Mouse (Mus musculus) stomach, embryonic 16.5 days (tissue): Measurements from ENCODE around the gene Mapk6. TPM values are rescaled to one million over a fixed set of nuclear protein-coding genes. Genes with fewer than 3 reads are reported as not detected.

Experiments used
- ATAC-seq: fragments of 200-750 bp; cut with Nextera tagmentation; 2 replicates; pipeline ENCODE4 v1.8.0; 2017; ENCODE audit warnings: moderate number of reproducible peaks, moderate TSS enrichment; ENCODE audit not compliant: insufficient read depth, low FRiP score
- H3K27ac ChIP-seq: fragments of 300-500 bp; sonication (generic); 2 replicates; pipeline ENCODE4 v1.5.1; 2014; ENCODE audit warnings: low read length
- H3K27me3 ChIP-seq: fragments of 300-500 bp; sonication (generic); 2 replicates; pipeline ENCODE4 v1.6.1; 2014; ENCODE audit warnings: low read length, control low read depth, mixed read lengths; ENCODE audit not compliant: control insufficient read depth, insufficient read depth
- H3K36me3 ChIP-seq: fragments of 300-500 bp; sonication (generic); 2 replicates; pipeline ENCODE4 v1.6.1; 2014; ENCODE audit warnings: low read length; ENCODE audit not compliant: control insufficient read depth, insufficient read depth
- H3K4me1 ChIP-seq: fragments of 300-500 bp; sonication (generic); 2 replicates; pipeline ENCODE4 v1.6.1; 2014; ENCODE audit warnings: low read length, control low read depth, mixed read lengths; ENCODE audit not compliant: control insufficient read depth, insufficient read depth
- H3K4me2 ChIP-seq: fragments of 300-500 bp; sonication (generic); 2 replicates; pipeline ENCODE4 v1.6.1; 2014; ENCODE audit warnings: low read depth, low read length, mixed read lengths
- H3K4me3 ChIP-seq: fragments of 300-500 bp; sonication (generic); replicated peaks from 2 replicates; pipeline ENCODE4 v1.5.1; 2014; ENCODE audit warnings: mild to moderate bottlenecking, low read length
- H3K9ac ChIP-seq: fragments of 300-500 bp; sonication (generic); 2 replicates; pipeline ENCODE4 v1.6.1; 2014; ENCODE audit warnings: low read length
- H3K9me3 ChIP-seq: fragments of 300-500 bp; sonication (generic); replicated peaks from 2 replicates; pipeline ENCODE4 v1.6.1; 2016; ENCODE audit warnings: low read length, control low read depth; ENCODE audit not compliant: control insufficient read depth
- WGBS: fragments of 180-500 bp; shearing (Covaris S2); extraction: QIAGEN DNeasy Blood & Tissue Kit; methylation state at CpG from one replicate; pipeline ENCODE4 v1.1.7; 2014; 5-methylcytosine and 5-hydroxymethylcytosine counted together
- polyA plus RNA-seq: library from polyadenylated mRNA; unstranded; fragments of >200 nt; fragmentation: Nextera tagmentation; extraction: Ambion mirVana; gene quantifications from 2 replicates; pipeline ENCODE4 v1.2.1, GENCODE M21; 2015

Gene Mapk6
- polyA plus RNA-seq, 1 experiment from 2014 or later: 49.1 TPM

- Histone ChIP-seq H3K36me3 (no peaks in the 10 kb centered on the region), H3K27me3 (no peaks in the 10 kb centered on the region), H3K9me3 (no peaks in the 10 kb centered on the region), H3K4me3 (no peak overlapping the region), H3K4me2 (no peak overlapping the region), H3K9ac (no peak overlapping the region), H3K27ac (no peak overlapping the region), H3K4me1 (no peaks in the 10 kb centered on the region)
- WGBS: 82% methylated on average over 4 of the region's 4 CpGs
- ATAC-seq: no peak
Observed at GRCm38 (mm10) chr9:75355783-75356182, 54.0 kb downstream of the Mapk6 start.

GRCm38 (mm10) chr9:75353094-75353493 lies 56.7 kb downstream of the Mapk6 start:
- H3K27me3 ChIP-seq: no peaks in the 10 kb centered on the region
- no peak overlapping the region for H3K4me3 ChIP-seq
- H3K4me1 ChIP-seq: no peaks in the 10 kb centered on the region
- H3K36me3 ChIP-seq: no peaks in the 10 kb centered on the region
- WGBS: 56% methylated on average over 8 of the region's 8 CpGs
- H3K9me3 ChIP-seq: no peaks in the 10 kb centered on the region
- peak overlapping the region; percentile 52 for H3K27ac ChIP-seq
- no peak overlapping the region for H3K9ac ChIP-seq
- ATAC-seq: peak; percentile 44; the same call in 1 of the 2 replicates
- H3K4me2 ChIP-seq: no peak overlapping the region

GRCm38 (mm10) chr9:75348641-75349040 lies 61.2 kb downstream of the Mapk6 start:
- H3K9me3 ChIP-seq: no peaks in the 10 kb centered on the region
- no peak for ATAC-seq
- no peaks in the 10 kb centered on the region for H3K4me1 ChIP-seq
- H3K9ac ChIP-seq: no peak overlapping the region
- no peaks in the 10 kb centered on the region for H3K27me3 ChIP-seq
- 86% methylated on average over 3 of the region's 3 CpGs for WGBS
- H3K4me3 ChIP-seq: no peak overlapping the region
- H3K36me3 ChIP-seq: 0 out of 2 replicates have a peak, but pooled peaks cover 4% of the 10 kb centered on the region
- H3K4me2 ChIP-seq: no peak overlapping the region
- H3K27ac ChIP-seq: no peak overlapping the region

GRCm38 (mm10) chr9:75348066-75348465 lies 61.7 kb downstream of the Mapk6 start:
- Histone ChIP-seq H3K9me3 (no peaks in the 10 kb centered on the region), H3K9ac (no peak overlapping the region), H3K27me3 (no peaks in the 10 kb centered on the region), H3K4me2 (no peak overlapping the region), H3K4me1 (no peaks in the 10 kb centered on the region), H3K27ac (no peak overlapping the region), H3K36me3 (0 out of 2 replicates have a peak, but pooled peaks cover 4% of the 10 kb centered on the region), H3K4me3 (no peak overlapping the region)
- WGBS: 91% methylated on average over 17 of the region's 17 CpGs
- ATAC-seq: no peak

GRCm38 (mm10) chr9:75347458-75347857 lies 62.3 kb downstream of the Mapk6 start, which contains the start of gene Bcl2l10:
Gene Bcl2l10, plus strand, starts transcription at chr9:75347758.
- Histone ChIP-seq H3K4me1 (no peaks in the 10 kb centered on the region), H3K27me3 (no peaks in the 10 kb centered on the region), H3K9ac (no peak within 1 kb of the TSS), H3K27ac (no peak within 1 kb of the TSS), H3K9me3 (no peaks in the 10 kb centered on the region), H3K4me2 (no peak within 1 kb of the TSS), H3K4me3 (no peak within 1 kb of the TSS), H3K36me3 (0 out of 2 replicates have a peak, but pooled peaks cover 4% of the 10 kb centered on the region)
- 85% methylated on average over 5 of the region's 5 CpGs for WGBS
- no peak for ATAC-seq

GRCm38 (mm10) chr9:75342433-75342832 lies 67.4 kb downstream of the Mapk6 start:
- Histone ChIP-seq H3K9ac (no peak overlapping the region), H3K9me3 (no peaks in the 10 kb centered on the region), H3K4me2 (no peak overlapping the region), H3K27me3 (no peaks in the 10 kb centered on the region), H3K36me3 (peaks cover 12% of the 10 kb centered on the region; the same call in 1 of the 2 replicates), H3K4me3 (no peak overlapping the region), H3K4me1 (no peaks in the 10 kb centered on the region), H3K27ac (no peak overlapping the region)
- WGBS: 76% methylated on average over 4 of the region's 4 CpGs
- ATAC-seq: no peak

GRCm38 (mm10) chr9:75338016-75338415 lies 71.8 kb downstream of the Mapk6 start:
- ATAC-seq: no peak
- Histone ChIP-seq H3K4me2 (no peak overlapping the region), H3K4me1 (no peaks in the 10 kb centered on the region), H3K9ac (no peak overlapping the region), H3K27me3 (no peaks in the 10 kb centered on the region), H3K36me3 (peaks cover 15% of the 10 kb centered on the region), H3K27ac (no peak overlapping the region), H3K4me3 (no peak overlapping the region), H3K9me3 (no peaks in the 10 kb centered on the region)
- 90% methylated on average over 6 of the region's 6 CpGs for WGBS

GRCm38 (mm10) chr9:75334440-75334839 lies 75.4 kb downstream of the Mapk6 start:
- Histone ChIP-seq H3K4me2 (no peak overlapping the region), H3K9me3 (no peaks in the 10 kb centered on the region), H3K4me1 (no peaks in the 10 kb centered on the region), H3K4me3 (no peak overlapping the region), H3K27ac (no peak overlapping the region), H3K36me3 (peaks cover 12% of the 10 kb centered on the region), H3K9ac (no peak overlapping the region), H3K27me3 (no peaks in the 10 kb centered on the region)
- ATAC-seq: no peak
- 74% methylated on average over 4 of the region's 4 CpGs for WGBS

- H3K9me3 ChIP-seq: no peaks in the 10 kb centered on the region
- WGBS: 91% methylated on average over 8 of the region's 8 CpGs
- H3K9ac ChIP-seq: no peak overlapping the region
- peaks cover 9% of the 10 kb centered on the region for H3K36me3 ChIP-seq
- H3K4me2 ChIP-seq: no peak overlapping the region
- H3K27me3 ChIP-seq: no peaks in the 10 kb centered on the region
- no peak overlapping the region for H3K27ac ChIP-seq
- no peak for ATAC-seq
- no peak overlapping the region for H3K4me3 ChIP-seq
- H3K4me1 ChIP-seq: no peaks in the 10 kb centered on the region
Observed at GRCm38 (mm10) chr9:75330821-75331220, 79.0 kb downstream of the Mapk6 start.
